Mouse (Mus musculus) T-helper 2 cell (primary cell): ENCODE measurements around the gene Dio3.

Experiments used
- in situ Hi-C: fragments of 300-600 bp; cut with MboI, MseI; formaldehyde crosslinking; loops from one replicate; pipeline ENCODE4 v1.15.1; 2025; ENCODE audit warnings: high pct_unique_total_duplicates

Dio3 gene

DNA sequence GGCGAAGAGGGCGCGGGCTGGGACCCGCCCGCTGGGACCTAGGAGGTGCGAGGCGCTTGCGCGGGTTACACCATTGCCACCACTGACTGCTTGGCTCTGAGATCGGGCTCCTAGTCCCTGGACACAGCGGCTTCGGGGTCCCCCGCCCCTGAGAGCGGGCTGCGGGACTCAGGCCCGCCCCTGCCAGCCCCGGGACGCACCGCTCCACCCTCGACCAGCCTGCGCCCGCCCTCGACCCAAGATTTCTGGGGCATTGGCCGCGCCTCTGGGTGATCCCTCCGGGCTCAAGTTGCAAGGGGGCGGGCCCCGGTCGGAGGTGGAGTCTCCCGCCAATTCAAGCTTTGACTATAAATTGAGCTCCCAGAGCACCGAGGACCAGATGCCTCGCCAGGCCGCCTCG, at the start of gene Dio3:
Dio3 (plus strand) TSS at position 216 of the 400 bp plus-strand sequence.
- in situ Hi-C loops = no loop called here

DNA sequence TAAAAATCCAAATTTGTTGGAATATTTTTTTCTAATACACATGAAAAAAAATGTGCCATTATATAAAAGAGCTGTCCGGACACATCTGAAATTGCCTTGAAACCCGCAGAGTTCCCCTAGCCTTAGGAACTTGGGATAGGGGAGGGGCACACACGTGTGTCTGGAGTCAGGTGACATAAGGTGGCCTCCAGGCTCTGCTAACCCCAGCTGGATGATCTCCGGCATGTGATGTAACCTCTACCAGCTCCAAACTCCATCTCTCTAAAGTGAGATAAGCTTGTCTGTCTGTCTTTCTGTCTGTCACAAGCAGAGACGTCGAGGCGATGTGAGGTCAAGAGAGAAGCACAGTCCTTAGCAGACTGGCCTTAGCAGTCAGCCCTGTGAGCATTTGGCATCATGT, 48.6 kb upstream of the Dio3 start:
- in situ Hi-C loops = no loop called here

DNA sequence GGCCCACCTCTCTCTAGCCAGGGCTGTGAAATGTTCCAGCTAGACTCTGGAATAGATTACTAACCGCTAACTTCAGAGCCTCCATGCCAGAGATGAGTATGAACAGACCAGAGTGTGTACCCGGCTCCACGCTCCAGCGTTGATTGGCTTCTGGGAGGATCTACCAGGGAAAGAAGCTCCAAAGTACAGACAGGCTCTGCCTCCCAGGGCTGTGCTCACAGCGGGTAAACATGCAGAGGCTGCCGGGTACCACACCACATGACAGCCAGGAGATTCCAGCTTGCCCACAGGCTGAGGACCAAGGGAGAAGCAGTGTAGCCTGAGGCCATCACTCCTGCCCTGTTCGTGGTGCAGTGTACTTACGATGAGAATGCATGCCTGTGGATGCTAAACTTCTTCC, 48.1 kb upstream of the Dio3 start:
- in situ Hi-C loops = no loop called here

DNA sequence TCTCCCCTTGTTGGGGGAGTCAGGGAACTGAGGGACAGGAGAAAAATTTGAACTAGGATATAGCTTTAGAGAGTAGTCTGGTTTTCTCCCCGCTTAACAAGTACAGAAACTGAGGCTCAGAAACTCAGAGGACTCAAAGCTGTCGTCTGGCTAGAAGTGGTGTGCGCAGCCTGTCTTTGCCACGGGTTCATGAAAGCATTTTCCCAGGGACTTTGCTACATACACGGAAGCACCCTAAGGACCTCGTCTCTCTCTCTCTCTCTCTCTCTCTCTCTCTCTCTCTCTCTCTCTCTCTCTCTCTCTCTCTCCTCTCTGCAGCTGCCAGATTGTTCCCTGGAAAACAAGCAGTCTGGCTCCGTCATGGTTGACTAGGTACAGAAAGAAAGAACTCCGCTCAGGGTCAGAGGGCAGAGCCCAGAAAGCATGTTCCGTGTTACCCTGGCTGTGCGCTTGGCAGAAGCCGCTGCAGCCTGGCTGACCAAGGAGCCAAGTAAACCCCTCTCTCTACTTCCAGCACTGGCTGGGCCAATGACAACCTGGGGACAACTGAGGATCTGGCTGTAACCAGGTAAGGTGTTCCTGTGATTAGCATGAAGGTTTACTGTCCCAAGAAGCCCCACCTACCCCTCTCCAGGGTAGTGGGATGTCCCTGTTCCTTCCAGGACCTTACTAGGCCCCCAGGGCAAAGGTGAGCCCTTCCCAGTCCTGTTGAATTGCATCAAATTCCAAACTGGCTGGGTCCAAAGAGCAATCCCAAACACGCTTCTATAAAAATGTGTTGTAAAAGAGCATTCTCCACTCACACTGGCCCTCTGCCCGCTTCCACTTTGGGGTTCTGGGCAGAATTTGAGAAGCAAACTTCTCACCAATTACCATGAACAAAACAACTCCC, 46.9 kb upstream of the Dio3 start:
- in situ Hi-C loops = no loop called here

DNA sequence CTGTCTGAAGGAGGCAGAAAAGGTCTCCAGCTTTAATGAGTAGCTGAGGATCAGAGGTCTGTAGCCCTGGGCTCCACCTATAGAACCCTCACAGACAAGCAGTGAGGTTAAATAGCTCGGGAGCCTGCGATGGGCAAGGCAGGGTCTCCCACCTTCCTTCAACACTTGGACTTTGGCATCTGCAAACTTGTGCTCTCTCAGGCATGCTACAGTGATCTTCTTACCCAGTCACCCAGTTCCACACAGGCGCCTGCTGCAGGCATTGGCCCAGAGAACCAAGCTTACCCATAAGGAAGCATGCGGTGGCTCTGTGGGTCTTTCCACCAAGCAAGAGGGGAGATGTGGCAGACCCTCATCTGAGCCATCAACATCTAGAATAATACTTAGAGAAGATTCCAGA, 43.0 kb upstream of the Dio3 start:
- in situ Hi-C loops = no loop called here

DNA sequence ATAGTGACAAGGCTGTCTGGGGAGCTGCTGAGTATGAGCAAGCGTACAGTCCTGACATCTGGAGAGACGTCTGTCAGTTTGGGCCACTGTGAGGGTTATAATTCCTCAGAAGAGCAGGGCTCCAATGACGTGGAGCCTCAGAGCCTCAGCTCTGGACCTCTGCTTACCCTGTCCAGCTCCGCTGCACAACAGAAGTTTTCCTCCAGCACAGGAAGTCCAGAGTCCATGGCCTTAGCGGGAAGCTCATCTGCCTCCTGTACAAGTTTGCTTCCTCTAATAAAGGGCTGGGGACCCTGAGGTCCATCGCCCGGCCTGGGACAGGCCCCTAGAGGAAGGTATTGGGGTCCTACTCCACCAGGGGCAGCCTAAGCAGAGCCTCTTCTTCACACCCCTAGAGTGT, 41.8 kb upstream of the Dio3 start:
- in situ Hi-C loops = no loop called here

DNA sequence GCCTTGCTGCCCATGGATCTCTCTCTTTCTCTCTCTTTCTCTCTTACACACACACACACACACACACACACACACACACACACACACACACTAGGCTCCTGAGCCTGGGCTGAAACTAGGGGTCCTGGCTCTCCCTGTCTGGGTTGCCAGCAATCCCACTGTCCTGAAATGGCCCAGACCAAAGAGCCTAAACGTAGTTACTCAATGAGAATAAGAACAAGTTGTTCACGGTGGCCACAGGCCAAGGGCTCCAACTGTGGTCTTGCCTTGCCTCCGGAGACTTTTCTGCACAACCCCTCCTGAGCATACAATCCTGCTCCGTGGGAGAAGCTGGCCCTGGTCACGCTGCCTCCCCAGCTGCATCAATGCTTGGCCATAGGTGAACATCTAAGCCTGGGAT, 39.5 kb upstream of the Dio3 start:
- in situ Hi-C loops = no loop called here

DNA sequence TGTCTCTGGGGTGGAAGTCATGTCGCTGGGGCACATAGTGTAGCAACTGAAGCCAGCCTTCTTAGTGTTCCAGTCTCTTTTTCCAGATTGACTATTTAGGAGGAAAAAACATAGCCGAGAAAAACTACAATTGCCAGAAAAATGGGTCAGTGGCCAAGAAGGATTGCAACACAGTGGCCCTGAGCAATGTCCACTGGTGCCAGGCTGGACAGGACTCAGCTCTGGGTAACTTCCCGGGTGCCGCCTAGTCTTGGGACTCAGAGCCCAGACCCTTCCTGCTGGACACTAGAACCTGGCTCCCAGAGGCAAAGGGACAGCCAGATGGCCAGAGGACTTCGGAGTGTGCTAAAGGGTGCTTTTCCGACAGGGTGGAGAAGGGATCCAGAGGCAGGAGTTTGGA, 34.3 kb upstream of the Dio3 start:
- in situ Hi-C loops = no loop called here

DNA sequence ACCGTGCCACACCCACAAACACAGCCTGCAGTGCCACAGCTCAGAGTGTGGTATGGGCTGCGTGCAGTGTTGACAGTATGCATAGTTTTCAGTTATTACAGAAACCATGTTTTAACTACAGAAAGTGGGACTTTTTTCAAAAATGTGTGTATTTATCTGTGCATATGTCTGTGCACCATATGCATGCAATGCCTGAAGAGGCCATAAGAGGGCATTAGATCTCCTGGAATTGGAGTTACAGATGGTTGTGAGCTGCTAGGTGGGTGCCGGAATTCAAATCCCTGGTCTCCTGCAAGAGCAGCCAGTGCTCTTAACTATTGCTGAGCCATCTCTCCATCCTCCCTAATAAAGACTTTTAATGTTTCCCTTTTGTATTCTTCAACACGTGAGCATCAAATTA, 33.4 kb upstream of the Dio3 start:
- in situ Hi-C loops = no loop called here

DNA sequence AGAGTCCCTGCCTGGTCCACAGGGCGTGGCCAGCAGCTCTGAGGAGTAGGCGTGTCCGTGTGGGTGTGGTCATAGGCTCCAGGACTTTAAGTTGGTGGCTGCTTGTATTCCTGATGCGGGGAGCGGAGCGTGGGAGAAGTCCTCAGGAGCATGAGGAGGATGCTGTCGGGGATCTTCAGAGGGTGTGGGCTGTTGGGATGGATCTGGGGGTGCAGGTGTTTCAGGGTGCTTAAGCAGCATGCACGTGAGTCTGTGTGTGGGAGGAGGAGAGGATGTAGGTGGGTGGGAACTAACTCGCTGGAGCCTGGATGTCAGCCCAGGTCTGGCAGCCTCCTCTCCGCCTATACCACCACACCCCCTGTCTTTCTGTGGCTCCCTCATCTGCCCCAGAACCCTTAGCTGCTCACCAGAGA, 26.7 kb upstream of the Dio3 start:
- in situ Hi-C loops = no loop called here

DNA sequence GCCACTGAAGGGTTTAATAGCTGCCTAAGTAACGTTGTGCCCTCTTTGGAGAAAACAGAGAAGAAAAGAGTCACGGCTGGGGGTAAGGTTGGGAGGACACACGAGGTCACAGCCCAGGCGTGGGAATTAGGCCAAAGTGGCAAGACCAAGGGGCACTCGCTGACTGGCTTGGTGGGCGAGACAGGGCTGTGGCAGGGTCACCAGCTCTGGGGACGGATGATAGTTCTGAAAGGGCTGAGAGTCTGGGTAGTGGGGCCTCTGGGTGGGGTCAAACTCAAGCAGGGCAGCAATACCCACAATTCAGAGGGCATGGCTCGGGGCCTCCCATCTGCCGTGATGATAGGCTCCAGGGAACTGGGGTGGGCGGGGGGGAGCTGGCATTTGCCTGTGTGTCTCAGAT, 23.1 kb upstream of the Dio3 start:
- in situ Hi-C loops = no loop called here

DNA sequence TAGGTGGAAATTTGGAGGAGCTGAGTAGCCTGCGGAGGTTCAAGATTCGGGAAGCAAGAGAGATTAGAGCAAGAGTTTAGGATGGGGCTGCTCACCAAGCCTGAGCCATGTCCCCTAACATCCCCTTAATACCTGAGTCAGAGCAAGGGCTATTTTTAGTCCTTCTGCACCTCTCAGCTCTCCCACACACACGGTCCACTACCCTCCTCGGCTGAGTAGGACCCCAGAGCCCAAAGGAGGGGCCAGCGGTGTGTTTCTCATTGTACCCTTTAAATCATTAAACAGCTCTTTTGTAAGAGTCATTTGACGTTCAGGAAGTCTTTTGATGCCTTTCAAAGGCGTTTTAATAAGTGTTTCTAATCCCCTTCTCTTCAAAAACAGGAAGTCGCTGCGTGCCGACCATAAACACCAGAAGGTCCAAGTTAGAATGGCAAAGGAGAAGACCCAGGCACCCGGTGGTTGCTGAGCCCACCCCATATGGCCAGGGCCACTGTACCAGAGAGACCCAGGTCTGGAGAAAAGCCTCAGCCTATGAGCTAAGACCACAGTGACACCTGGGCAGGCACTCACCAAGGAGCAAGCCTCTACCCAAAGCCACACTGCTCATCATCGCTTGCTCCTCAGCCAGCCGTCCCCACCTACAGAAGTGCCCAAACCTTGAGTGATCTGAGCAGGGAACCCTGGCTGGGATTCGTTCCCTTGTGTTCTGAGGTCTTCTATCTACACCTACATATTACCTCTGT, 22.2 kb upstream of the Dio3 start:
- in situ Hi-C loops = no loop called here

DNA sequence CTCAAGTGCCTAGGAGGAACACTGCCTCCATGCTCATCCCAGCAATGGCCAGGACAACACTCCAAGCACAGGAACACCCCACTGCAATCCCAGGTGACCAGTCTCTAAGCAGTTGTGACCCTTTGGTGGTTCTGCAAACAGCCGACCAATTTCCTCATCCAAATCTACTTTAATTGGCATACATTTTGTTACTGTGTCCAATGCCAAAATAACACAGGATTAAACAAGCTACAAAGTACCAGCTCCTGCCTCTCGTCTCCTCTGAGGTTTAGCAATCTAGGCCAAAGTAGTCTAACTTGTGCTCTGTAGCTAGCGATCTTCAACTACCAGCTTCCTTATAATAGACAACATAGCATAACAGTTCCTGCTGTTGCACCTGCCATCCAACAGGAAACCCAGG, 10.6 kb upstream of the Dio3 start:
- in situ Hi-C loops = no loop called here

DNA sequence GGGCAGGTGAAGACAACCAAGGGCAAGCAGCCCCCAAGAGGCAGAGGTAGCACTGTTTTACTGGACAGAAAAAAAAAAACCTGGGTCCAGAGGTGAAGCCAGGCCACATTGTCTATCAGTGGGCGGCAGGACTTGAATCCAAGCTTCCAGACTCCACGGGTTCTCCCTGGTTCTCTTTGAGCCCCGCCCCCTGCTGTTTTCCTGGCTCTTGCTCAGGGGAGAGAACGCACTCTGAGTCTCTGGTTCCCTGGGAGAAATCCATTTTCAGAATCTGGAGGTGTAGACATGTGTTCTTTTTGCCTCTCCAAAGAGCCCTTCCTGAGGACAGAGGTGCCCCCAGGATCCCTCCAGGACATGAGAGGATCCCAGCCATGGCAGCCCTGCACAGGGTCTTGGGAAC, 9.2 kb upstream of the Dio3 start:
- in situ Hi-C loops = no loop called here

DNA sequence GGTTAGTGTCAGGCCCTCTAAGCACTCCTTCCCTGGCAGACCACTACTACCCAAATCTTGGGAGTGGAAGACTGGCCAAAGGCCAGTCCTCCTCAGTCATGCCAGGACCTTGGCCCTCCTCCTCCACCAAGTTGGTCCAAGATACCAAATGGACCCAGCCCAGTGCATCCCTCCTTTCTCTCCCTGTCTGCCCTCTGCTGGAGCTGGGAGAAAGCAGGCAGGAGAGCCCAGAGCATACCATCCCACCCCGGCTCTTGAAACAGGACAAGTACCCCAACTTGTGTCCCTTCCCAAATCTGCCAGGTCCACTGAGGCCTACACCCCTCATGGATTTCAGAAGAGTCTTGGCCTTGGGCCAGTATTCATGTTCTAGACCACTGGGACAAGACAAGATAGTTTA, 2.8 kb upstream of the Dio3 start:
- in situ Hi-C loops = no loop called here

DNA sequence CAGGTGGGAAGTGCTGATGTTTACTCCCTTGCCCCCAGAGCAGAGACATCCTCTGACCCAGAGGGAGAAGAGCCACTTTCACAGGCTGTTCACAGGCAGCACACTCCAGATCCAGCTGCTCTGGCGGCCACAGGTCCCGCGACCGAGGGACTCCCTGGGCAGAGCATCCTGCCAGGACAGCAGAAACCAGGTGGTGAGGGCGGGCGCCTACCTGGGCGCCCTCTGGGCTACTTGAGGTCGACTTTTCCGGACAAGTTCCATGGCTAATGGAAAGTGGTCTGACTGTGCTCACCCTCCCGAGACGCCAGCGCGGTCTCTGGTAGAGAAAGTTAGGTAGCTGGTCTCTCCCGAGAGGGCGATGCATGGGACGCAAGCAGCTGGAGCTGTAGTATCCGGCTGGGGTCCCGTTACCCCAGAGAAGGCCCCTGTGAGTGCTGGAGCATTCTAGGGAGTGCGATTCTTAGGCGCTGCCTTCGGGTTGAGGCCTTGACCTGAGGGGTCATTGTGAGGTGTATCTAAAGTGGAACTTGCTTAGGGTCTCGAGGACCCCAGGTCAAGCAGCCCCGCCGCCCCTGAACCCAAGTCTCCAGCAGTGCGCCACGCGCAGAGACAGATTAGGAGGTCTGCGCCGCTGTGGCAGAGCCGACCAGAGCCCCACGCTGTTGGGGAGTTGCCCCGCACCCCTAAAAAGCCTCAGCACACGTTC, 1.5 kb upstream of the Dio3 start:
- in situ Hi-C loops = no loop called here

DNA sequence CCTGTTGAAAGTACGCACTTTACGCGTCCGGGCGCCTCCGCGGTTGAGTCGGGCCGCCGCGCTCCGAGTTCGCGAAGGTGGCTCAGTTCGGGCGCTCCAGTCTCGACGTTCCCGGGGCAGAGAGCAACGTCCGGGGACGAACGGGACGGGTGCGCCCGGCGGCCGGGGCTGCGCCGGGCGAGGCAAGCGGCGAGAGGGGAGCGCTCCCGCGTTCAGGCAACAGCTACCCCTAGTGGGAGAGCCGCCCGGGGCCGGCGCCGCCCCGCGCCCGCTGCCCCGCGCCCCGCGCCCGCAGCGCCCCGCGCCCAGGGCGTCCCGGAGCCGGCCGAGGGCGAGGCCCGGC, 932 bp upstream of the Dio3 start:
- in situ Hi-C loops = no loop called here

DNA sequence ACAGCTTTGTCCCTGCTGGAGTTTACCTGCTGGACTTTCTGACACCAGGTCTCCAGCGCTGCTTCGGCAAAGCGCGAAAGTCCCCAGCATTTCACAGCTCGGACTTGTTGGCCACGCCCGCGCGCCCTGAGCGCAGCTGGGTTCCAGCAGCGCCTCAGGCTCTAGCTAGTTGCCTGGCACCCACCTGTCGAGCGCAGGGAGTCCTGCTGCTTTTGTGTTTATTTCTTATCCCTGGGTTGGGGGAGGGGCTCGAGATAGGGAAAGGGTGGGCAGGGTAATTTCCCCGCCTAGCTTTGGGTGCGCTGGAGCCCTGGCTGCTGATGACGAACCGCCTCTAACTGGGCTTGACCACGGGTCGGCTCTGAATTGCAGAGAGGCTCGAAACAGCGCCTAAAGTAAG, 1.5 kb downstream of the Dio3 start:
- in situ Hi-C loops = no loop called here

DNA sequence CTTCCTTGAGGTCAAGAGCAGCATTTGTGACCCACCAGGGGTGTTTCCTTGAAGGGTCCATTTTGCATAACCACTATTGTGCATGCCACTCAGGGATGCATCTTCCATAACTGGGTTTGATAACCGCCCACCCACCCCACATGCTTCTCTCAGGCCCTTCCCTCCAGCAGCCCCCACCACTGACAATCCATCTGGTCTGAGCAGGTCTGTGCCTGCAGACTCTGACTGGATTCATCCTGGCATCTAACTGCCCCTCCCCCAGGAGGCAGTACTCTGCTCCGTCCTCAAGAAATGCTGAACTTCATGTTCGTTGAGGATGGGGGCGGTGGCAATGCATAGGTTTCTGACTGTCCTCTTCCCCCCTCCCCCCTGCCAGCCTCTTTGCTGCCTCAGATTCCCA, 4.9 kb downstream of the Dio3 start:
- in situ Hi-C loops = no loop called here

DNA sequence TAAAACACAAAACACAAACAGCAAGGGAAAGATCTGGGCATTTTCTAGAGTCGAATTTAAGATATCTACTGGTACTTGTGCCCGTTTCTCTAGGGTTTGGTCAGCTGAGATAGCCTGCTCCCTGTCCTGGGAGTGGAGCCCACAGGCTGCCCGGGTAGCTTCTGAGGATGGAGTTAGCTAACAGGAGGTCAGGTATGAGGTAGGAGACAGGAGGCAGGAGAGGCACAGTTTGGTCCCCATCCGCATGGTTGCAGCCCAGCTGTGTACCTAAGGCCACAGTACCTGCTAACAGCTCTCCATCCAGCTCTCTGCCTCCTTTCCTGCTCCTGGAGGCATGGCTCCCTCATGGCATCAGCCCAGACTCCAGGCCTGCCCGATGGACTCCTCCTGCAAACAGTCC, 13.9 kb downstream of the Dio3 start:
- in situ Hi-C loops = no loop called here

DNA sequence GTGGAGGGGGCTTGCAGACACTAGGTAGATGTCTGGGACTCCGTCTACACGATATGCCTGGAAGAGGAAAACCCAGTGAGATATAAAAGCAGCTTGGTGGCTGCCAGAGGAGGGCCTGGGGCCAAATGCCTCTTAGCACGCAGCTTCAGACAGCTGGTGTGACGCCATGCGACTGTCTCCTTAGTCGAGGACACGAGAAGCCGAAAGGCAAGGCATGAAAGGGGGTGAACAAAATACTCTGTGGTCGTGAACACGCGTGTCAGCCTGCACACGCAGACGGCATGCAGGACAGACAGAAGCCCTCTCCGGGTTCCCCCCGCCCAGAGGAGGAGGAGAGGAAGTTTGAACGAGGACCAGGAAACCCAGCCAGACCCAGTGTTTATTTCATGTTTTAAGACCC, 16.0 kb downstream of the Dio3 start:
- in situ Hi-C loops = no loop called here

DNA sequence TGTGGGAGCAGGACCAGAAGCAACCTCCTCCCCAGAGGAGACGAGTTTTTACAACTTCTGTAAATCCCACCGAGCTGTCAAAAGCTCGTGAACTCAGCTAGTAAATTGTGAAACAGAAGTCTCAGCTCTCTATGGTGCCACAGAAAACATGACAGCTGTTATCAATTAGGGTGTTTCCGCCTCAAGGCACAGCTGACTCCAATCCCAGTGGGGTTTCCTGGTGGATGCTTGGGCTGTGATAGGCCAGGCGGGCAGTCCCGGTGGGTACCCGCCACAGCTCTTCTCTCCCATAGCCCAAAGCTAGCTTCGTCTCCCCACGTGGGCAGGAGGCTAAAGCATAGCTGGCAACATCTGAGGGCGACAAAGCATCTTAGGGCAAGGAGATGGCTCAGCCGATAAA, 19.8 kb downstream of the Dio3 start:
- in situ Hi-C loops = no loop called here

DNA sequence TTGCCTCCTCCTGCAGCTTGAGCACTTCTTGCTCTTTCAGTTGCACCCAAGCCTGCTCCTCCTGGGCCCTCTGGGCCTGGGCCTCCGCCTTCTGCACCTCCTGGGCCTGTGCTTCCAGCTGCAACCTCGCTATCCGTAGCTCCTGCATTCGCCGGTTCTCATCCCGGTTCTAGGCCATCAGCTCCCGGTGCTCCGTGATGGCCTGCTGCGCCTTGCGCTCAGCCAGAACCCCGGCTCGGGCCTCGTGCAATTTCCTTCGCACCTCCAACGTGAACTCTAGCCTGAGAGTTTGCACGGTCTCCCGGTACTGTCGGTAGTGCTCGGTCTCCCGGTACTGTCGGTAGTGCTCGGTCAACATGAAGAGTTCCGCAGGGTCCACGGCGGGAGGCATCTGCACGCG, 40.8 kb downstream of the Dio3 start:
- in situ Hi-C loops = no loop called here
